Mouse (Mus musculus) kidney, postnatal 14 days (tissue): ENCODE measurements around the gene Tle1.

ENCODE experiments used
- DNase-seq: peaks from one replicate; pipeline ENCODE4 v3.0.0; 2022; ENCODE audit warnings: mixed read lengths

The Tle1 gene

DNA sequence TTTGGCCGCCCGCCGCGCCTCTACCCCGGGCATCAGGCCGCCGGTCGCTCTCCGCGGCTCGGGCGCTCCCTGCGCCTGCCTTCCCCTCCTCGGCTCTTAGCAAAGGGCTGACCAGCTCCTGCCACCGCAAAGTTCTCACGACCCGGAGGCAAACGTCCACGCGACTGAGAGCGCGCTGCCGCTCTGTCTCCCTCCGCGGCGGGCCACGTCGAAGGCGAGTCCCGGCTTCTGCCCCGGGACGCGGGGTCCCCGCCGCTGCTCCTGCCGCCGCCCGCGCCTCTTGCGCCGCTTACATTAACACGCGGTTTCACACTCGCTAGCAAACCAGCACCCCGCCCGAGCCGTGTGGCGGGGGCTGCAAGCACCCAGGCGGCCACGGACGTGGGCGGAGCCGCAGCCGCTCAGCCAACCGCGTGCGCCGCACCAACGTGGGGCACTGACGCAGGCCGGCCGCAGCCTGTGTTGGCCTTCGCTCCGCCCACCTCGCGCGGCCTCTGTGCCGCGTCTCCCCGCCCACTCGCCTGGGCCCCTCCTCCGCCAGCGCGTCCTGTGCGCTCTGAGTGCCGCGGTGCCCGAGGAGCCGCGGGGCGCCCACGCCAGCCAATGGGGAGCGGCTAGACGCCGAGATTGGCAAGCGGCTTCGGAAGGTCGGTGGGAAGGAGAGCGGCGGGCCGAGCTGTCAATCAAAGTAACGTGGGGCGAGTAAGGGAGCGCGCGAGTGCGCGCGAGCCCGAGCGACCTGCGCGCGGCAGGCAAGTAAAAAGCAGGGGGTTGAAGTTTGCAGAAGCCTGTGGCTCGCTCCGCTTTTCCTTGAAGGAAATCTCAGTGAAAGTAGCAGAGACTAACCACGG, at the start of gene Tle1:
Gene Tle1 (minus strand): TSS at position 361 of the 851 bp plus-strand sequence.
- peak; percentile 100 for DNase-seq

DNA sequence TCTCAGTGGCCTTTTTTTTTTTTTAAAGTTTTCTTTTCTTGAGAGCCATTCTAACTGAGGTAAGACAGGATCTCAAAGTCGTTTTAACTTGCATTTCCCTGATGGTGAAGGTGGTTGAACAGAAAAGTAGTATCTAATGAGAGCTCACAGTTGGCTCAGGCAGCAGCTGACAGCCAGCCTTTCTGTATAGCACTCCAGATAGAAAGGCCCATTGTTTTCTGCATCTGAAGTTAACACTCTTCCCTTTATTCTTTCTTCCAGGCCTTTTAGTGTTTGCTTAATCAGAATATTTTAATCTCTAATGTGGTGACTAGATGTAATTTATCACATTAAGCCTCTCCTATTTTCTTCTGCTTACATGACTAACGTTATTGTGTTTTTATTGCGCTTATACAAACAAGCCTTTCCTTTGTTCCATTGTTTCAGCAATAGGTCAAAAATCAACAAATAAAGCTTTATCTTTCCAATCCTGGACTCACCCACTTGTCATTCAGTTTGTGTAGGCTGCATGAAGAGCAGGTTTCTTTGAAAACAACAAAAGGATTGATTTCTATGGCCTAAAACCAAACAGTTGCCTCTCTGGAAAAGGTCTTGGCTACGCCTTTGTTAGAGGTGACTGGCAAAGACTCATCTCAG, 33.0 kb upstream of the Tle1 start:
- no peak for DNase-seq

- DNase-seq: no peak
Measured at GRCm38 (mm10) chr4:72232206-72232605, 31.5 kb upstream of the Tle1 start.

- no peak for DNase-seq
Measured at GRCm38 (mm10) chr4:72230832-72231231, 30.1 kb upstream of the Tle1 start.

DNA sequence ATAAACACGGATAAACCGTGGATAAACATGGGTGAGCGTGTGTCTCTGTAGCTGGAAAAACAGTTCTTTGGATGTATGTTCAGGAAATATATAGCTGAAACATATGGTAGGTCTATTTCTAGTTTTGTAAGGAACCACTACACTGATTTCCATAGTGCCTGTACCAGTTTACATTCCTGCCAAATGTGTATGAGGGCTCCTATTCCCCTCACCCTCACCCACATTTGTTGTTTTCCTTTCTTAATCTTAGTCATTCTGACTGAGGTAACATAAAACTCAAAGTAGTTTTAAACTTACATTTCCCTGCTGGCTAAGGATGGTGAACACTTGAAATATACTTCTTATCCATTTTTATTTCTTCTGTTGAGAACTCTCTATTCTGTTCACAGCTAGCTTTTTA, 20.9 kb upstream of the Tle1 start:
- no peak for DNase-seq

- DNase-seq: no peak
Measured at GRCm38 (mm10) chr4:72204420-72205045, 3.8 kb upstream of the Tle1 start.

- peak; percentile 42 for DNase-seq
Measured at GRCm38 (mm10) chr4:72201521-72201991, 837 bp upstream of the Tle1 start.

DNA sequence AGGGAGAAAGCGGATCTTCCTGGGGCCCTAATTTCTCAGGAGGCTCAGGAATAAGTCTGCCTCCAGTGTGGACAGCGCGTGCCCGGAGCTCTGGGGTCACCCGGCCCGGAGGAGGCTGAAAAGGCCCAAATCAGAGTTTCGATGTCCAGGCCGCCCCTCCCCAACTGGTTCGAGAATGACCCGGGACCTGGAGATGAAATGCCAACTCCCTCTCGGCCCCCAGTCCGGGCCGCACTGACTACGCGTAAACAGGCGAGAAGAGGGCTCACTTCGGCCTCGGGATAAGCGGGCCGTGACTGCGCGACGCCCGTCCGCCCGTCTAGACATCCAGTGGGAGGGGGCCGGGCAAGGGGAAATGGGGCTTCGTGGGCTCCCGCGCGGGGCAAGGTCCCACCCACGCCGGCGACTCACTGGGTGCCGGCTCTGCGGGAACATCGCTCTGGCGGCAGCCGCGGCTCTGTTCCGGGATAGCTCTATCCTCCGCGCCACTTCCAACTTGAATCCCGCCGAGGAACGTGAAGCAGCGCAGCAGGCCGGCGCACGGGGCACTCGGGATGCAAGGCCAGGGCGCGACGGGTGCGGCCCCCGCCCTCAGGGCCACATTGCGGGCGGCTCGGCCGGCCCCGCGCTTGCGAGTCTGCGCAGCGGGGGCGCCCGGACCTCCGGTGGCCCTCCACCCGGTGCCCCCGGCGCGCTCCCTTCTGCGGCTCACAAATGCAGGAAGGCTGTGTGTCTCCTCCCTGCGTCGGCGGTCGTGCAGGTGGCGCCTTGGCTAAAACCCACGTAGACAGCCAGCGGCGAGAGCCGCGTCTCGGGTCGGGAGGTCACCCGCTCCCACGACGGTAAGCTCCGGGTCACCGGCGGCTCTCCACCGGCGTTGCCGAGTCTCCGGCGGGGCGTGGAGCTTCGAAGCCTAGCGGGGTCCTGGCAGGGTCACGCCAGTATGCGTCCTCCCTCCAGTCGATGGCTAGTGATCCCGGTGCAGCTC, 854 bp downstream of the Tle1 start:
- DNase-seq: peak; percentile 62

DNA sequence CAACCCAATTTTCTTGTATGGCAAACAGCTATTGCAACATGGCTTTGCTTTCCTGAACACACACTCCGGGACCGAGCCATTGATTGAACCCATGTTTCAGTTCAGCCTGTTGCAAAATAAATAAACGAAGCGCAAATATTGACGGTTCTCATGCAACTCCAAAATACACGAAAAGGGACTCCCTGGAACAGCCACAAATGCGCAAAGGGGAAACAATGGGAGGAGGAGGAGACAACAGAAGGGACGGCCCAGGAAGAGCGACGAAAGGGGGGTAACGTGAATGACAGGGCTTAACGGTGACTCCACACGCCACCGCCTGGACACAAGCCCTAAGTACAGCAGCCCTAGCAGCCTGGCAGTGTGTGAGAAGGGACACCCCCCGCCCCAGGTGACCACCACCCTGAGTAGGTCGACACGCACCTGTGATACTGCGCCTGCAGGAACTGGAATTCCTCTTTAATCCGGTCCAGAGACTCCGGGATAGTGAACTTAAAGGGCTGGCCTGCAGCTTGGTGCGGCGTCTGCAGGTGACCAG, 1.8 kb downstream of the Tle1 start:
- DNase-seq: peak; percentile 87

- DNase-seq: peak; percentile 65
Measured at GRCm38 (mm10) chr4:72197888-72198605, 2.7 kb downstream of the Tle1 start.

DNA sequence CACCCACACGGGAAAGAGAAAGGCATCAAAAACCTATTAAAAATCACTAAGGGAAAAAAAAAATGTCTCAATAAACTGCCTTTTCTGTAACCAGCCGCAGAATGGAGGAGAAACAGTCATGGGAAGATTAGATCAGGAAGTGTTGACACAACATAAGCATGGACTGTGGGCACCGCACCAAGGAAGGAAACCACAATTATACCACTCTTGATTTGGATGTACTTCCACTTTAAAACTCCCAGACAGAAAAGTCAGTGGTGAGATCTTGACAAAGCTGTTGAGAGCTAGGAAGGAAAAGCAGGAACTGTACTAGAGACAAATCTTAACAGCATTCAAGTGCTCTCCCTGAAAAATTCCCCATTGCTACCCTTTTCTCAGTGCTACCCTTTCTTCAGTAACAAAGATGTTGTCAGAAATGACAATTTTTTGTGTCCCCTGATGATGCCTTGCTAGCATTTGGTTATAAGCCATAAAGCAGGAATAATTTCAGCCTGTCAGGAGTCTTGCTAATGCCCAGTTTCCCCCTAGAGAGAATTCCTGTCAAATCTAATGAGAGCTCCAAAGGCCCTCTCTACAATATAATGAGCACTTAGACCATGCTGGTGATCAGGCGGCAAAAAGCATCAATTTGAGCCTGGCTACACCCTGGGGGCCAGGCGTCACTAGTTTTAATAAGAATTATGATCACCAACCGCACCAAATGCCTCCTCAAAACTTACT, 5.4 kb downstream of the Tle1 start:
- no peak for DNase-seq

DNA sequence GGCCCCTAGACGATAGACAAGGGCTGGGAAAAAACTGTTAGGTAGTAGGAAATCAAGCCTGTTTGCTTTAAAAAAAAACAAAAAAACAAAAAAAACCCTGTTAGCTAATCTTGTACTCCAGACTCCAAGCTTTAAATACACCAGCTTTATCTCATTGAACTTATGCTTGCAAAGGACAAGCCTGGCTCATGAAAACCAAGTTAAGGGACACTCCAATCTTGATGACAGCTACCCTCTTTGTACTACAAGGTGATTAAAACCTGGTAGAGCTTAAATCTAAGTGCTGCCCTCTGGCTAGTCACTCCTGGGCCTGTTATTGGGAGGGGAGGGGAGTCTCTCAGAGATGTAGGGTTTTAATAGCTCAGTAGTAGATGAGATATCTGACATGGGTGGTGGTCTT, 7.4 kb downstream of the Tle1 start:
- DNase-seq: no peak

- no peak for DNase-seq
Measured at GRCm38 (mm10) chr4:72184476-72184875, 16.2 kb downstream of the Tle1 start.

- DNase-seq: no peak
Measured at GRCm38 (mm10) chr4:72182343-72182988, 18.3 kb downstream of the Tle1 start.

GRCm38 (mm10) chr4:72175943-72176342, 24.8 kb downstream of the Tle1 start:
- no peak for DNase-seq

DNA sequence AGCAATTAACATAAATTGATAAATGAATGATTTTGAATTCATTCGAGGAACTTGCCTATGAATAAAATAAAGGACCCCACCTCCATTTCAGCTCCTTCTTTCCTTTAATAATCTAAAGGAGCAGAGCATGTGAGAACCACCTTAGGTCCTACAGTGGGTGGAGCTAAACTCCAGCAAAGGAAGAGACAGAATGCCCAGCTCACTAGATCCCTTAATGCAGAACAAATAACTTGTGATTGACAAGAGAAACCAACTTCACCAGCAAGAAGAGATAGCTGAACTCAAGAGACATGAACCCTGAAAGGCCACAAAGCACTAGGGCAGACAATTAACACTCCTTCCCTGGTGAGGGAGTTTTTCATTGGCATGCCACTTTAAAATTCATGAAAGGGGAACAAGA, 32.5 kb downstream of the Tle1 start:
- no peak for DNase-seq

DNA sequence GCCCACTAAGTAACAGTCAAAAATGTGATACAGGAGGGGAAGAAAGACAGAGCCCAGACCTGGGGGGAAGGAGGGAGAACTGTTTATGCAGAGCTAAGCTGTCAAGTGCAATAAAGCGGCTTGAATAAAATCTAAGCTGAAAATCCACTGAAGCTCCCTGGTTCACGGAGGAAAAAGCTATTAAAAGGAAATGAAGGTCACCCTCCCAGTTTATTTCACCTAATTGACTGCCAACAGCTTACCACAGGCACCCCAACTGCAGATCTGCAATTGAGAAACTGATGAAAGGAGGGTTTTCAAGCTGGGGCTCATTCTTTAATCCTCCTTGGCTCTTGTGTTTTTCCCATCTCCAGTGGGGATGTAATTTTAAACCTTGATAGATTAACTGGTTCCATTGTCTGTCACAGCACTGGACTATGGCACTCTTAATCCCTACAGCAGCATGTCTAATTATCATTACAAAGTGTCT, 32.9 kb downstream of the Tle1 start:
- DNase-seq: no peak

GRCm38 (mm10) chr4:72167171-72167570, 33.5 kb downstream of the Tle1 start:
- DNase-seq: no peak

- DNase-seq: no peak
Measured at GRCm38 (mm10) chr4:72166561-72166960, 34.2 kb downstream of the Tle1 start.

DNA sequence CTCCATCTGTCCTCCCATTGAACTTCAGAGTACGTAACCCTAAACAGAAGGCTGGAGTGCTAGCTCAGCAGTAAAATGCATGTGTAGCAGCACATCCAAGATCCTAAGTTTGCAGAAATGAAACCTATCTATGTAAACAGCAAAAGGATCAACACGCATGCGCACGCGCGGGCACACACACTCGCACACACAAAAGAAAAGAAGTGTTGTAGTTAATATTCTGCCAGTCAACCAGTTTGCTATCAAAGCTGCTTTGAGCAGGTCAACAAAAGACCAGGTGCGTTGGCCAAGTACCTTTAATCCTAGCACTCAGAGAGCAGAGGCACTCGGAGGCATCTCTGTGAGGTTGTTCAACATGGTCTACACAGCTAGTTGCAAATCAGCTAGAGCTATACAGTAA, 35.0 kb downstream of the Tle1 start:
- DNase-seq: no peak
